Comparison of ENCODE assay signal across 8 mouse cellular contexts in the genomic region with DNA sequence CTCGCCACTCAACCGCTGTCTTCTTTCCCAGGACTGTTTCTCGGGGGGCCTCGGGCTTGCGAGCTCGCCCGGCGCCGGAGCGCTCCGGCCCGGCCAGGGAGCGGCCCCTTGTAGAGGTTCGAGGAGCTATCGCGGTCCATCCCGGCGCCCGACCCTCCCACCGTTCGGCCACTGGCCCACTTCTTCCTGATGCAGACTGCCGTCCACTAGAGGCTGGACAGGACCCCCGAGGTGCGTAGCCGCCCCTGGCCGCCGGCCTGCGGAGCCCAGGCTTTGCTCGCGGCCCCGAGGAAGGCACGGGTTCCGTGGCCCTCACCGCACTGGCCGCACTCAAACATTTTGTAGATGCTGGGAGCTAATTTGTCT. TPM values are rescaled to one million over a fixed set of nuclear protein-coding genes. Genes with fewer than 3 reads are reported as not detected.
A peak's percentile ranks its signal among the peaks of the same experiment; 100 is the strongest.
DNase-seq lines count a peak whose midpoint lies in the region; ATAC-seq and TF ChIP-seq lines count a peak whose summit lies in the region.

No protein-coding gene starts in this region.

- WGBS in hindbrain, embryonic 11.5 days, result 8% methylated on average over 30 of the region's 35 CpGs
- WGBS in lung, embryonic 15.5 days, result 17% methylated on average over 35 of the region's 35 CpGs

- DNase-seq in left cerebral cortex, adult 2 months (ENCODE audit: extremely low spot score in 1 of 2, low spot score in 2 of 2), result peak in 1 of 2 experiments; percentile 12
- DNase-seq in left cerebral cortex, adult 8-10 months (ENCODE audit: low spot score in 2 of 2), result no peak
- DNase-seq in G1E (ENCODE audit: low spot score), result no peak
- peak; percentile 51 to 60 for DNase-seq in cerebellum, postnatal 14 days
- DNase-seq in hindbrain, embryonic 11.5 days (ENCODE audit: low spot score), result peak; percentile 45
- DNase-seq in right cerebral cortex, postnatal 25 days, result peak; percentile 15
- no peak for DNase-seq in gastrocnemius, adult 18-20 months (ENCODE audit: low spot score)

- no peaks in the 10 kb centered on the region for H3K9me3 ChIP-seq in G1E (replicated peaks)
- no peaks in the 10 kb centered on the region for H3K9me3 ChIP-seq in hindbrain, embryonic 11.5 days (ENCODE audit: control insufficient read depth, low read length)
- no peaks in the 10 kb centered on the region for H3K9me3 ChIP-seq in lung, embryonic 15.5 days

- peak overlapping the region; percentile 68 for H3K9ac ChIP-seq in hindbrain, embryonic 11.5 days (ENCODE audit: low read depth, low read length)
- peak overlapping the region; percentile 68 for H3K9ac ChIP-seq in lung, embryonic 15.5 days

- TF ChIP-seq CTCF in left cerebral cortex, adult 2 months (IDR thresholded peaks at IDR 0.05), result no peak
- no peak for TF ChIP-seq CTCF in G1E (IDR thresholded peaks at IDR 0.05; ENCODE audit: low read depth, low read length)

- peak overlapping the region; percentile 45 for H3K4me2 ChIP-seq in hindbrain, embryonic 11.5 days (replicated peaks; ENCODE audit: low read depth, low read length)
- peak overlapping the region; percentile 58 for H3K4me2 ChIP-seq in lung, embryonic 15.5 days

- peak overlapping the region; percentile 65 for H3K4me3 ChIP-seq in left cerebral cortex, adult 2 months
- peak overlapping the region; percentile 80 for H3K4me3 ChIP-seq in G1E (ENCODE audit: low read depth, low read length)
- H3K4me3 ChIP-seq in hindbrain, embryonic 11.5 days (ENCODE audit: low read depth, low read length), result peak overlapping the region; percentile 64
- H3K4me3 ChIP-seq in lung, embryonic 15.5 days, result peak overlapping the region; percentile 67

- peaks cover 2% of the 10 kb centered on the region; the same call in 1 of the 2 replicates for H3K4me1 ChIP-seq in G1E (ENCODE audit: insufficient read depth, low read depth, low read length)
- H3K4me1 ChIP-seq in hindbrain, embryonic 11.5 days (replicated peaks; ENCODE audit: control insufficient read depth, insufficient read depth, low read length), result no peaks in the 10 kb centered on the region
- H3K4me1 ChIP-seq in lung, embryonic 15.5 days, result no peaks in the 10 kb centered on the region

- intact Hi-C loops in left cerebral cortex, adult 2 months (cut with DNase I), result no loop called here

- H3K27me3 ChIP-seq in G1E (ENCODE audit: insufficient read depth, low read length), result no peaks in the 10 kb centered on the region
- peaks cover 46% of the 10 kb centered on the region for H3K27me3 ChIP-seq in hindbrain, embryonic 11.5 days (ENCODE audit: control insufficient read depth, insufficient read depth, low read length)
- peaks cover 58% of the 10 kb centered on the region for H3K27me3 ChIP-seq in lung, embryonic 15.5 days

- peak overlapping the region; percentile 81 for H3K27ac ChIP-seq in left cerebral cortex, adult 2 months
- H3K27ac ChIP-seq in hindbrain, embryonic 11.5 days (ENCODE audit: low read depth, low read length), result peak overlapping the region; percentile 82
- peak overlapping the region; percentile 88 for H3K27ac ChIP-seq in lung, embryonic 15.5 days

- ATAC-seq in G1E (ENCODE audit: extremely low read depth, insufficient number of reproducible peaks, low FRiP score, poor library complexity, severe bottlenecking), result no peak
- peak; percentile 53 for ATAC-seq in hindbrain, embryonic 11.5 days (ENCODE audit: low FRiP score)
- ATAC-seq in lung, embryonic 15.5 days (ENCODE audit: borderline replicate concordance, extremely low read depth, low FRiP score, low TSS enrichment), result no peak; the same call in 1 of the 2 replicates

- peaks cover 10% of the 10 kb centered on the region for H3K36me3 ChIP-seq in G1E (replicated peaks)
- H3K36me3 ChIP-seq in hindbrain, embryonic 11.5 days (ENCODE audit: control insufficient read depth, insufficient read depth, low read length), result no peaks in the 10 kb centered on the region
- H3K36me3 ChIP-seq in lung, embryonic 15.5 days, result no peaks in the 10 kb centered on the region

RNA-seq across cellular contexts. Expression of gene Klhl15, which starts 0.8 kb away (rescaled TPM):
- 10 to 100 TPM; 28.5 to 30.9 TPM for total RNA-seq in left cerebral cortex, adult 2 months (2021)
- total RNA-seq in left cerebral cortex, adult 8-10 months (2022), result 10 to 100 TPM; 23.9 to 31.8 (median 26.8) TPM
- 22.3 and 28.5 TPM in 2 replicates for total RNA-seq in G1E (2014; fragmentation: Nextera tagmentation)
- 14.8 and 18.7 TPM in 2 replicates for total RNA-seq in G1E (2017)
- 54.2 and 67.0 TPM in 2 replicates for polyA plus RNA-seq in G1E (2012)
- 12.1 and 12.2 TPM in 2 replicates for polyA plus RNA-seq in hindbrain, embryonic 11.5 days (2014; fragmentation: Nextera tagmentation; extraction: Ambion mirVana)
- polyA plus RNA-seq in lung, embryonic 15.5 days (2015; fragmentation: Nextera tagmentation; extraction: Ambion mirVana), result 7.6 and 7.7 TPM in 2 replicates
- 1 to 10 TPM; 5.7 to 6.1 TPM for total RNA-seq in gastrocnemius, adult 18-20 months (2021)

RNA-seq across cellular contexts. Expression of gene Eif2s3x, which starts 22.5 kb away (rescaled TPM):
- total RNA-seq in left cerebral cortex, adult 2 months (2021), result 100 to 1,000 TPM in 1 of 2 experiments, 10 to 100 TPM in 1; 99.9 to 153 TPM
- 100 to 1,000 TPM; 117 to 237 (median 153) TPM for total RNA-seq in left cerebral cortex, adult 8-10 months (2022)
- total RNA-seq in G1E (2014; fragmentation: Nextera tagmentation), result 387 and 408 TPM in 2 replicates
- total RNA-seq in G1E (2017), result 239 and 275 TPM in 2 replicates
- 21.0 and 31.9 TPM in 2 replicates for polyA plus RNA-seq in G1E (2012)
- polyA plus RNA-seq in hindbrain, embryonic 11.5 days (2014; fragmentation: Nextera tagmentation; extraction: Ambion mirVana), result 103 and 133 TPM in 2 replicates
- polyA plus RNA-seq in lung, embryonic 15.5 days (2015; fragmentation: Nextera tagmentation; extraction: Ambion mirVana), result 72.6 and 73.5 TPM in 2 replicates
- 100 to 1,000 TPM in 1 of 2 experiments, 10 to 100 TPM in 1; 77.2 to 102 TPM for total RNA-seq in gastrocnemius, adult 18-20 months (2021)

Comparison
In these comparisons a context has a peak if more than half of its experiments do, and no peak if none do; other contexts are left out.
1. DNase-seq: peak in cerebellum, postnatal 14 days (2 of 2), hindbrain, embryonic 11.5 days (single experiment) and right cerebral cortex, postnatal 25 days (single experiment); none in left cerebral cortex, adult 8-10 months (0 of 2), G1E (single experiment) and gastrocnemius, adult 18-20 months (single experiment).
2. Peak in every context shown above with its lines, with median percentiles within 50 percentile points of each other: H3K27ac ChIP-seq and H3K4me3 ChIP-seq.